Mouse (Mus musculus) WW6 (cell line): ENCODE measurements around the gene Rab42.
A peak's percentile ranks its signal among the peaks of the same experiment; 100 is the strongest.

Experiments
- DNase-seq: peaks from one replicate; pipeline ENCODE4 v3.0.0-alpha.2; 2013; ENCODE audit warnings: low read depth, low spot score

Rab42 gene

GRCm38 (mm10) chr4:132273166-132273565, 30.0 kb downstream of the Rab42 start:
- DNase-seq = no peak

- DNase-seq = peak; percentile 77
Measured at GRCm38 (mm10) chr4:132269740-132270560, 33.2 kb downstream of the Rab42 start.

GRCm38 (mm10) chr4:132268871-132269739, 34.1 kb downstream of the Rab42 start:
- no peak for DNase-seq

GRCm38 (mm10) chr4:132266835-132267349, 36.3 kb downstream of the Rab42 start:
- no peak for DNase-seq

GRCm38 (mm10) chr4:132263313-132263712, 39.9 kb downstream of the Rab42 start:
- no peak for DNase-seq

- DNase-seq = no peak
Measured at GRCm38 (mm10) chr4:132262358-132262616, 40.9 kb downstream of the Rab42 start.

GRCm38 (mm10) chr4:132261514-132262357, 41.4 kb downstream of the Rab42 start, which contains the start of gene Gmeb1:
Gmeb1 (minus strand) TSS chr4:132261602.
- DNase-seq = no peak

GRCm38 (mm10) chr4:132260404-132261379, 42.5 kb downstream of the Rab42 start:
- DNase-seq = no peak

- DNase-seq = no peak
Measured at GRCm38 (mm10) chr4:132259248-132259647, 43.9 kb downstream of the Rab42 start.

- no peak for DNase-seq
Measured at GRCm38 (mm10) chr4:132256384-132256783, 46.8 kb downstream of the Rab42 start.

GRCm38 (mm10) chr4:132254986-132255385, 48.2 kb downstream of the Rab42 start:
- DNase-seq = no peak

GRCm38 (mm10) chr4:132253622-132254021, 49.6 kb downstream of the Rab42 start:
- DNase-seq = no peak

- DNase-seq = no peak
Measured at GRCm38 (mm10) chr4:132253128-132253527, 50.1 kb downstream of the Rab42 start.
